Mouse (Mus musculus): ENCODE measurements around the gene Polr2g. TPM values are rescaled to one million over a fixed set of nuclear protein-coding genes. Genes with fewer than 3 reads are reported as not detected.
"Not testable (repeated sequence)": the region's sequence is repeated elsewhere in the genome, so short reads cannot be mapped to it uniquely, and the experiment has no call there.

Polr2g gene
- polyA plus RNA-seq, 2 experiments, result 140 to 153 TPM

DNA sequence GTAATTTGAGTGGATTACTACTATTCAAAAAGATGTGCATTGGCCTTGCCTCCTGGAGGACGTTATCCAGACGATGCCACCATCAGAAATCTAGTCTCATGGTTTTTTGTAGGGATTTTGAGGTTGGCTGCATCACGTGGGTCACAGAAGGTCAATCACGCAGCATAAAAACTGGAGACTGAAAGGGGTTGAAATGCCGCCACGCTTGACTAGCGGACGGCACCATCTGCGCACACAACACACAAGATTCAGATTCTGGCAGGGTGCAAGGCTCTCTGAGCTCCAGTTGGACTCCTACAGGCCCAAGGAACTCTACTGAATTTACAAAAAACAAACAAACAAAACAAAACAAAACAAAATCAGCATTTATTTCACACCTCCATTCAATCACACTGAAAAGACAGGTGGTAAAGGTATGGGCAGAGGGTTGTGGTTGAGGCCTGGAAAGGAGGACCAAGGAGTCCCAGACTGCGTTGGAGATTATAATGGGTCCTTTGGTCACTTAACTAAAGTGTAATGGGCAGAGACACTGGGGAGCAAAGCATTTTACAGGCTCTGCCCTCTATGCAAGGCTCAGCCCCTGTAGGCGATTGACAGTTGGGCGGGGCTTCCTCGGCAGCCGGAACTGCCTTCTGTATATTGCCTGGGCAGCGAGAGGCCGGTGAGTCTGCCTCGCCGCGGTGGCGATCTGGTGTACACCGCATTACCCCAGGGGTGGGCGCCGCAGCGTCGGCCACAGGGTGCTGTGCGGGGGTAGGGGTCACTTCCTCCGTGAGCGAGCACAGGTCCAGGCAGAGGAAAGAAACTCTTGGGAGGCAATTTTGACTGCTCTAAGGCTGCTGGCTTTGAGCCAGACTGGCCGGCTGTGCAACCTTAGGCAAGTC is 41.8 kb upstream of the Polr2g start:
- 23% methylated on average over 29 of the region's 29 CpGs for WGBS
- H3K27ac ChIP-seq (replicated peaks; ENCODE audit: low read depth, low read length), result no peak overlapping the region
- TF ChIP-seq POLR2A (IDR thresholded peaks at IDR 0.05; ENCODE audit: borderline replicate concordance, extremely low read depth, insufficient read depth, insufficient read length), result no peak

DNA sequence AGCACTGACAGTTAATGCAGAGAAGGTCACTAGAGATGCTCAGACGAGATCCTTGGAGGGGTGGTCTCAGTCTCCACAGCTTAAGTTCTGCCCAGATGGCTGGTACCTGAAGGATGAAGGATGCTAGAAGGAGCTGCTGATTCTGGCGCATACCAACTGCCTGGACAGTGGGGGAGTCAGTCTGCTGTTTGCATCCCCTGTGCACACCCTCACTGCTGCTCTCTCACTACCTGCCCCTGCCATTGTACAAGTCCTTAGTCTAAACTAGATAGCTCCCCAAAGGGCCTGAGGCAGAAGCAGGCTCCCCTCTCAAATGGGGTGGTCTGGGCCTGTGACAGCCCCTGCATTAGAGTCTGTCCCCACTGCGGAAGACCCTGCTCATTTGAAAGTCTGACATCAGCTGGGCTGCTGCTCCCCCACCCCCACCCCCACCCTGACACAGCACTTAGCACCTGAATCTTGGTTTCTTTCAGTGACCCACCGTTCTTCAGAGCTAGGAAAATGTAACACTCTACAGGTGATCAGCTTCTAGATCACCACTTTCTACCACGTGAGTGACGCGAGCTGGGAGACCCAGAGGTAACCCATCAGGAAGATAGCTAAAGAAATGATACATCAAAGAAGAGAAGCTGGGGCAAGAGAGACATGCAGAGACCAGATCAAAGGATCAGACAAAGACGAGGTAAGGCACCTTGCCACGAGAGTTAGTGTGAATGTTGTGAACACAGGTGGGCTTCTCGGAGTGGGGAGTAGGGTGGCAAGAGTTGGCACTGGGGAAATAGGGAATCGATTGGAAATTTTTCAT is 40.9 kb upstream of the Polr2g start, which contains the start of gene Gng3:
TSS of gene Gng3 (minus strand) at position 92 of the 805 bp plus-strand sequence.
- Histone ChIP-seq H3K27ac (replicated peaks; ENCODE audit: low read depth, low read length) (peak within 1 kb of the TSS; percentile 97), H3K4me1 (ENCODE audit: control insufficient read depth, insufficient read depth, low read length) (peaks cover 25% of the 10 kb centered on the region), H3K4me2 (replicated peaks; ENCODE audit: low read depth, low read length, severe bottlenecking) (peak within 1 kb of the TSS; percentile 76), H3K9me3 (ENCODE audit: control insufficient read depth, low read length) (no peaks in the 10 kb centered on the region), H3K9ac (ENCODE audit: low read depth, low read length, severe bottlenecking) (peak within 1 kb of the TSS; percentile 77), H3K4me3 (replicated peaks; ENCODE audit: low read length) (peak within 1 kb of the TSS; percentile 51), H3K36me3 (ENCODE audit: control insufficient read depth, insufficient read depth, low read length) (peaks cover 26% of the 10 kb centered on the region), H3K27me3 (ENCODE audit: control insufficient read depth, insufficient read depth, low read length) (no peaks in the 10 kb centered on the region)
- 58% methylated on average over 11 of the region's 11 CpGs for WGBS
- ATAC-seq (ENCODE audit: low FRiP score, low read depth), result no peak
- DNase-seq (ENCODE audit: low spot score), result no peak
- no peak for TF ChIP-seq POLR2A (IDR thresholded peaks at IDR 0.05; ENCODE audit: borderline replicate concordance, extremely low read depth, insufficient read depth, insufficient read length)

More for the DNA sequence above, 41.8 kb upstream of the Polr2g start:
- peak overlapping the region; percentile 56 for H3K4me2 ChIP-seq (replicated peaks; ENCODE audit: low read depth, low read length, severe bottlenecking)
- H3K4me1 ChIP-seq (ENCODE audit: control insufficient read depth, insufficient read depth, low read length), result peaks cover 25% of the 10 kb centered on the region
- H3K9me3 ChIP-seq (ENCODE audit: control insufficient read depth, low read length), result no peaks in the 10 kb centered on the region
- peak overlapping the region; percentile 39 for H3K4me3 ChIP-seq (replicated peaks; ENCODE audit: low read length)
- H3K27me3 ChIP-seq (ENCODE audit: control insufficient read depth, insufficient read depth, low read length), result no peaks in the 10 kb centered on the region
- peak overlapping the region; percentile 59 for H3K9ac ChIP-seq (ENCODE audit: low read depth, low read length, severe bottlenecking)
- ATAC-seq (ENCODE audit: low FRiP score, low read depth) (no peak), DNase-seq (ENCODE audit: low spot score) (no peak)
- peaks cover 19% of the 10 kb centered on the region for H3K36me3 ChIP-seq (ENCODE audit: control insufficient read depth, insufficient read depth, low read length)

DNA sequence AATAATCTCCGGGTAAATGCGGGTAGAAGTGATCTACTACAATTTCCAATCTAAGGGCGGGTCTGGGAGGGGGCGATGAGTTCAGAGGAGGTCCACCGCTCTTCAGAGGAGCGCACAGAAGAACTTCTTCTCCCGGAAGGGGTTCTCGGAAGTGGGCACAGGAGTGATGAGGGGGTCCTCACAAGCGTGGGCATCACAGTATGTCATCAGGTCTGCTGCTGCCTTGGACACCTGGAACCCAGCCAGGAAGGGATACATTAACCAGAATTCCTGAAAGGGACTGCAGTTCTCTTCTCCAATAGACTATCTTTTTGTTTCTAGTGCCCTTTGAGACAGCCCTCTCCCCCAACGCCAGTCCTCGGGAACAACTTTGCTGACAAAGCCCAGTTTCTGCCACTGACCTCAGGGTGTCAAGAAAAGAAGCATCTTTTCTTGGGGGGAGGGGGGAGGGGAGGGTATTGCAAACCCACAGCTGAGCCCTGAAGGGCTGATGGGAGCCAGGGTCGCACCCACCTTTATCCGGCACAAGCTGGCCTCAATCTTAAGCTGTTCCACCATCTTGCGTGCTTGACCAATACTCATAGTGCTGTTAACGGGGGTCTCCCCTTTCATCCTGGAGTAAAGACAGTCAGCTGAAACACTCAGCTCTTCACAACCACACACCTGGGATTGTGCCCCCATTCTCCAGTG is 39.8 kb upstream of the Polr2g start:
- Histone ChIP-seq H3K4me3 (replicated peaks; ENCODE audit: low read length) (peak overlapping the region; percentile 51), H3K4me1 (ENCODE audit: control insufficient read depth, insufficient read depth, low read length) (peaks cover 25% of the 10 kb centered on the region), H3K9me3 (ENCODE audit: control insufficient read depth, low read length) (no peaks in the 10 kb centered on the region), H3K4me2 (replicated peaks; ENCODE audit: low read depth, low read length, severe bottlenecking) (peak overlapping the region; percentile 76), H3K36me3 (ENCODE audit: control insufficient read depth, insufficient read depth, low read length) (peaks cover 35% of the 10 kb centered on the region), H3K9ac (ENCODE audit: low read depth, low read length, severe bottlenecking) (peak overlapping the region; percentile 77), H3K27ac (replicated peaks; ENCODE audit: low read depth, low read length) (peak overlapping the region; percentile 97), H3K27me3 (ENCODE audit: control insufficient read depth, insufficient read depth, low read length) (no peaks in the 10 kb centered on the region)
- ATAC-seq (ENCODE audit: low FRiP score, low read depth) (peak; percentile 27; the same call in 1 of the 2 replicates), DNase-seq (ENCODE audit: low spot score) (no peak)
- 21% methylated on average over 15 of the region's 15 CpGs for WGBS
- TF ChIP-seq POLR2A (IDR thresholded peaks at IDR 0.05; ENCODE audit: borderline replicate concordance, extremely low read depth, insufficient read depth, insufficient read length), result no peak

DNA sequence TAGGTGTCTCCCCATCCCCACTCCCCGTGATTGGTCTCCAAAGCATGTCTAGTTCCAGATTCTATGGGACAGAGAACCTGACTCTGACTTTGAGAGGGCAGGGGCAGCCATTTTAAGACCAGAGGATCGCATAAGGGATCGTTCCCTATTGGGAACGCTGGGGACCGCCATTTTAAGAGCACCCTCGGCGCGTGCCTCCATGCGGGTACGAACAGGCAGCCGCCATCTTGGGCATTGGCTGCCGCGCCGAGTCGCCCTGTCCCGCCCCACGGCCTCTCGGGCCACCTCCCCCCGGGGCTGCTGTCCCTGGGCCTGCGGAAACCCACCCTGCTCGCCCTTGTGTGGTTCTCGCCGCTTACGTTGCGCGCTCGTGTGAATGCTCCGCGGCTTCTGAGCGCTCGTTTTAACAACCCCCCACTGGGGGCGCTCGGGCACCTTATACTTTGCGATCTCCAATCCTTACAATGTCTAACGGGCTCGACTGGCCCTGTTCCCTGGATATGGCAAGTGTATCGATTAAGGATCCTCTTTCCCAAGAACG is 38.9 kb upstream of the Polr2g start, which contains the start of gene Bscl2:
TSS of gene Bscl2 (plus strand) at position 217 of the 541 bp plus-strand sequence.
- WGBS, result under 1% methylated on average over 31 of the region's 38 CpGs
- DNase-seq (ENCODE audit: low spot score), result peak; percentile 85
- H3K4me2 ChIP-seq (replicated peaks; ENCODE audit: low read depth, low read length, severe bottlenecking), result peak within 1 kb of the TSS; percentile 76

DNA sequence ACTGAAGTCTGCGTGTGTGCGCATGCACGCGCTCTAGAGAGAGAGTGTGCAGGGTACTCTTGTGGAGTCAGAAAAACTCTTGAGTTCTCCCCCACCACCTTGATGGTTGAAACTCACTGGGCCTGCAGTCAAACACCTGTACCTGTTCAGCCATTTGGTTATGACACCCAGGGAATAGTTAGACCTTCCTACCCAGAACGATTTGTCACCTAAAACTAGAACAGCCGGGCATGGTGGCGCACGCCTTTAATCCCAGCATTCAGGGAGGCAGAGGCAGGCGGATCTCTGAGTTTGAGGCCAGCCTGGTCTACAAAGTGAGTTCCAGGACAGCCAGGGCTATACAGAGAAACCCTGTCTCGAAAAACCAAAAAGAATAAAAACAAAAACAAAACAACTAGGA is 38.0 kb upstream of the Polr2g start:
- peaks cover 44% of the 10 kb centered on the region for H3K36me3 ChIP-seq (ENCODE audit: control insufficient read depth, insufficient read depth, low read length)
- WGBS, result 98% methylated on average over 10 of the region's 10 CpGs
- not testable (repeated sequence) for H3K9me3 ChIP-seq (ENCODE audit: control insufficient read depth, low read length)

More for the DNA sequence above, 38.9 kb upstream of the Polr2g start, which contains the start of gene Bscl2:
- peak; percentile 87 for ATAC-seq (ENCODE audit: low FRiP score, low read depth)
- peaks cover 25% of the 10 kb centered on the region for H3K4me1 ChIP-seq (ENCODE audit: control insufficient read depth, insufficient read depth, low read length)
- TF ChIP-seq POLR2A (IDR thresholded peaks at IDR 0.05; ENCODE audit: borderline replicate concordance, extremely low read depth, insufficient read depth, insufficient read length), result 0 out of 2 replicates have a peak, but pooled peaks have one; percentile 49
- no peaks in the 10 kb centered on the region for H3K9me3 ChIP-seq (ENCODE audit: control insufficient read depth, low read length)
- peak within 1 kb of the TSS; percentile 97 for H3K27ac ChIP-seq (replicated peaks; ENCODE audit: low read depth, low read length)
- H3K27me3 ChIP-seq (ENCODE audit: control insufficient read depth, insufficient read depth, low read length), result no peaks in the 10 kb centered on the region
- peak within 1 kb of the TSS; percentile 51 for H3K4me3 ChIP-seq (replicated peaks; ENCODE audit: low read length)
- peaks cover 35% of the 10 kb centered on the region for H3K36me3 ChIP-seq (ENCODE audit: control insufficient read depth, insufficient read depth, low read length)
- H3K9ac ChIP-seq (ENCODE audit: low read depth, low read length, severe bottlenecking), result peak within 1 kb of the TSS; percentile 77

More for the DNA sequence above, 38.0 kb upstream of the Polr2g start:
- DNase-seq (ENCODE audit: low spot score); H3K27ac ChIP-seq (replicated peaks; ENCODE audit: low read depth, low read length); H3K9ac ChIP-seq (ENCODE audit: low read depth, low read length, severe bottlenecking); H3K27me3 ChIP-seq (ENCODE audit: control insufficient read depth, insufficient read depth, low read length); H3K4me2 ChIP-seq (replicated peaks; ENCODE audit: low read depth, low read length, severe bottlenecking); H3K4me3 ChIP-seq (replicated peaks; ENCODE audit: low read length); ATAC-seq (ENCODE audit: low FRiP score, low read depth): not testable (repeated sequence)
- peaks cover 25% of the 10 kb centered on the region for H3K4me1 ChIP-seq (ENCODE audit: control insufficient read depth, insufficient read depth, low read length)
